Mouse (Mus musculus): ENCODE data around the gene Ofcc1.

The Ofcc1 gene

GRCm38 (mm10) chr13:40243821-40244220 lies 117.4 kb downstream of the Ofcc1 start:
- no peak for DNase-seq (ENCODE audit: low read depth, low spot score)

- DNase-seq (ENCODE audit: low read depth, low spot score): no peak
Measured at GRCm38 (mm10) chr13:40236356-40236755, 124.9 kb downstream of the Ofcc1 start.

- no peak for DNase-seq (ENCODE audit: low read depth, low spot score)
Measured at GRCm38 (mm10) chr13:40208314-40208713, 152.9 kb downstream of the Ofcc1 start.

- no peak for DNase-seq (ENCODE audit: low read depth, low spot score)
Measured at GRCm38 (mm10) chr13:40181786-40182185, 179.5 kb downstream of the Ofcc1 start.

- no peak for DNase-seq (ENCODE audit: low read depth, low spot score)
Measured at GRCm38 (mm10) chr13:40171775-40172174, 189.5 kb downstream of the Ofcc1 start.

GRCm38 (mm10) chr13:40167871-40168270 lies 193.4 kb downstream of the Ofcc1 start:
- no peak for DNase-seq (ENCODE audit: low read depth, low spot score)

- no peak for DNase-seq (ENCODE audit: low read depth, low spot score)
Measured at GRCm38 (mm10) chr13:40155466-40155865, 205.8 kb downstream of the Ofcc1 start.

- DNase-seq (ENCODE audit: low read depth, low spot score): no peak
Measured at GRCm38 (mm10) chr13:40139906-40140305, 221.3 kb downstream of the Ofcc1 start.

GRCm38 (mm10) chr13:40136096-40136495 lies 225.2 kb downstream of the Ofcc1 start:
- DNase-seq (ENCODE audit: low read depth, low spot score): peak; percentile 44

GRCm38 (mm10) chr13:40135670-40136069 lies 225.6 kb downstream of the Ofcc1 start:
- no peak for DNase-seq (ENCODE audit: low read depth, low spot score)

GRCm38 (mm10) chr13:40123868-40124267 lies 237.4 kb downstream of the Ofcc1 start:
- no peak for DNase-seq (ENCODE audit: low read depth, low spot score)

- DNase-seq (ENCODE audit: low read depth, low spot score): no peak
Measured at GRCm38 (mm10) chr13:40112336-40112735, 248.9 kb downstream of the Ofcc1 start.

GRCm38 (mm10) chr13:40076236-40076635 lies 285.0 kb downstream of the Ofcc1 start:
- no peak for DNase-seq (ENCODE audit: low read depth, low spot score)

- DNase-seq (ENCODE audit: low read depth, low spot score): no peak
Measured at GRCm38 (mm10) chr13:40074850-40075416, 286.3 kb downstream of the Ofcc1 start.

GRCm38 (mm10) chr13:40070004-40070403 lies 291.2 kb downstream of the Ofcc1 start:
- no peak for DNase-seq (ENCODE audit: low read depth, low spot score)

GRCm38 (mm10) chr13:40061281-40061680 lies 300.0 kb downstream of the Ofcc1 start:
- no peak for DNase-seq (ENCODE audit: low read depth, low spot score)

GRCm38 (mm10) chr13:40037881-40038280 lies 323.4 kb downstream of the Ofcc1 start:
- DNase-seq (ENCODE audit: low read depth, low spot score): no peak

- DNase-seq (ENCODE audit: low read depth, low spot score): no peak
Measured at GRCm38 (mm10) chr13:40036981-40037765, 324.1 kb downstream of the Ofcc1 start.

GRCm38 (mm10) chr13:40029426-40029825 lies 331.8 kb downstream of the Ofcc1 start:
- no peak for DNase-seq (ENCODE audit: low read depth, low spot score)

GRCm38 (mm10) chr13:40028827-40029226 lies 332.4 kb downstream of the Ofcc1 start:
- DNase-seq (ENCODE audit: low read depth, low spot score): no peak

GRCm38 (mm10) chr13:40025816-40026215 lies 335.4 kb downstream of the Ofcc1 start:
- no peak for DNase-seq (ENCODE audit: low read depth, low spot score)

GRCm38 (mm10) chr13:40023201-40023777 lies 338.0 kb downstream of the Ofcc1 start:
- peak; percentile 7 for DNase-seq (ENCODE audit: low read depth, low spot score)

GRCm38 (mm10) chr13:40022609-40023008 lies 338.6 kb downstream of the Ofcc1 start:
- DNase-seq (ENCODE audit: low read depth, low spot score): no peak
